19 mouse cellular contexts compared by ENCODE assay signal in genomic region chr13:98818205-98818604, GRCm38 (mm10). TPM values are rescaled to one million over a fixed set of nuclear protein-coding genes. Genes with fewer than 3 reads are reported as not detected.
A peak's percentile ranks its signal among the peaks of the same experiment; 100 is the strongest.
DNase-seq lines count a peak whose midpoint lies in the region; ATAC-seq and TF ChIP-seq lines count a peak whose summit lies in the region.
"Had no signal": no experiment of that assay in that cellular context is flagged by ENCODE, and none has a peak within 500 bp of the region (broad histone marks: within the 10 kb centered on the region; RNA-seq: fewer than 3 reads in every experiment).

No protein-coding gene starts in this region.

- no peak for ATAC-seq in hindbrain, postnatal 0 days
- ATAC-seq: forebrain, embryonic 13.5 days; inflammation-experienced regulatory T-cells, adult 6 months; midbrain, embryonic 16.5 days had no signal

- DNase-seq in adrenal gland, postnatal 10 days: peak; percentile 22
- no peak for DNase-seq in adrenal gland, postnatal 4 days (ENCODE audit: low spot score in 2 of 2)
- DNase-seq in adrenal gland, postnatal 14 days: peak; percentile 49
- peak; percentile 31 for DNase-seq in kidney, adult 18-20 months
- DNase-seq in kidney, postnatal 10 days: peak; percentile 44
- DNase-seq in embryo, embryonic 9.5 days (ENCODE audit: extremely low spot score): no peak
- no peak for DNase-seq in heart, postnatal 25 days (ENCODE audit: low spot score)
- no peak for DNase-seq in hindbrain, postnatal 0 days (ENCODE audit: low spot score)
- DNase-seq: cerebellum, adult 8-10 months; gastrocnemius, postnatal 14 days; left cerebral cortex, postnatal 4 days; liver; spleen, adult 18-20 months had no signal

- intact Hi-C loops in heart, postnatal 25 days (cut with DNase I): loop anchor here (5.0 kb wide), 1 partner anchor 39 kb away; no protein-coding TSS in a partner anchor

- no peak overlapping the region for H3K27ac ChIP-seq in hindbrain, postnatal 0 days
- H3K27ac ChIP-seq: forebrain, embryonic 13.5 days; hindbrain, embryonic 12.5 days; left cerebral cortex, adult 2 months; neural tube, embryonic 15.5 days had no signal

- WGBS in hindbrain, postnatal 0 days: 62% methylated on average over 4 of the region's 4 CpGs

- no peaks in the 10 kb centered on the region for H3K4me1 ChIP-seq in hindbrain, postnatal 0 days (ENCODE audit: insufficient read depth, low read length)

- no peak overlapping the region for H3K9ac ChIP-seq in hindbrain, postnatal 0 days (replicated peaks; ENCODE audit: low read length)
- H3K9ac ChIP-seq: forebrain, embryonic 13.5 days; hindbrain, embryonic 12.5 days; neural tube, embryonic 15.5 days had no signal

- H3K27me3 ChIP-seq in hindbrain, postnatal 0 days (ENCODE audit: insufficient read depth, low read length): no peaks in the 10 kb centered on the region
- H3K27me3 ChIP-seq: forebrain, embryonic 13.5 days; hindbrain, embryonic 12.5 days; neural tube, embryonic 15.5 days had no signal

- no peak overlapping the region for H3K4me2 ChIP-seq in hindbrain, postnatal 0 days (ENCODE audit: low read depth, low read length)
- H3K4me2 ChIP-seq: forebrain, embryonic 13.5 days; hindbrain, embryonic 12.5 days; neural tube, embryonic 15.5 days had no signal

- no peaks in the 10 kb centered on the region for H3K36me3 ChIP-seq in hindbrain, postnatal 0 days (ENCODE audit: insufficient read depth, low read length)
- H3K36me3 ChIP-seq: hindbrain, embryonic 12.5 days; neural tube, embryonic 15.5 days had no signal

- TF ChIP-seq CTCF in hindbrain, postnatal 0 days (IDR thresholded peaks at IDR 0.05; ENCODE audit: low read depth): no peak

- no peaks in the 10 kb centered on the region for H3K9me3 ChIP-seq in hindbrain, postnatal 0 days (ENCODE audit: low read length)
- H3K9me3 ChIP-seq: forebrain, embryonic 13.5 days; hindbrain, embryonic 12.5 days; neural tube, embryonic 15.5 days had no signal

- H3K4me3 ChIP-seq in hindbrain, postnatal 0 days (ENCODE audit: low read length): no peak overlapping the region
- H3K4me3 ChIP-seq: forebrain, embryonic 13.5 days; hindbrain, embryonic 12.5 days; left cerebral cortex, adult 2 months; neural tube, embryonic 15.5 days had no signal

RNA-seq across cellular contexts. Expression of gene Fcho2, which starts 3.0 kb away (rescaled TPM):
- total RNA-seq in adrenal gland, postnatal 10 days (2021): 10 to 100 TPM; 40.6 to 50.8 TPM
- total RNA-seq in adrenal gland, postnatal 4 days (2021): 10 to 100 TPM; 56.8 to 66.9 TPM
- 47.5 and 55.1 TPM in 2 replicates for total RNA-seq in adrenal gland, postnatal 14 days (2021)
- total RNA-seq in heart, postnatal 25 days (2021): 10 to 100 TPM; 33.7 to 40.2 TPM
- total RNA-seq in hindbrain, postnatal 0 days (2014; rRNA removed): 15.7 and 19.6 TPM in 2 replicates
- 18.1 and 19.7 TPM in 2 replicates for polyA plus RNA-seq in hindbrain, postnatal 0 days (2015; fragmentation: Nextera tagmentation; extraction: Ambion mirVana)

Comparison
In these comparisons a context has a peak if more than half of its experiments do, and no peak if none do; other contexts are left out.
1. DNase-seq: peak in adrenal gland, postnatal 10 days (single experiment), adrenal gland, postnatal 14 days (single experiment), kidney, adult 18-20 months (single experiment) and kidney, postnatal 10 days (single experiment); none in adrenal gland, postnatal 4 days (0 of 2), embryo, embryonic 9.5 days (single experiment), heart, postnatal 25 days (single experiment) and hindbrain, postnatal 0 days (single experiment).